Mouse (Mus musculus) limb, embryonic 11.5 days (tissue): ENCODE data around the gene Fam160a1. TPM values are rescaled to one million over a fixed set of nuclear protein-coding genes. Genes with fewer than 3 reads are reported as not detected.

ENCODE experiments used
- ATAC-seq: fragments of 200-750 bp; cut with Nextera tagmentation; 2 replicates; pipeline ENCODE4 v1.8.0; 2017; ENCODE audit warnings: low read depth; ENCODE audit not compliant: insufficient number of reproducible peaks, low FRiP score, low TSS enrichment
- DNase-seq: peaks from one replicate; pipeline ENCODE4 v3.0.0-alpha.2; 2015; ENCODE audit warnings: low spot score
- H3K27ac ChIP-seq: fragments of 300-500 bp; sonication (generic); replicated peaks from 2 replicates; pipeline ENCODE4 v1.5.1; 2014; ENCODE audit warnings: low read depth, mild to moderate bottlenecking, low read length
- H3K27me3 ChIP-seq: fragments of 300-500 bp; sonication (generic); 2 replicates; pipeline ENCODE4 v1.6.1; 2014; ENCODE audit warnings: mild to moderate bottlenecking, low read length, mixed read lengths; ENCODE audit not compliant: control insufficient read depth, insufficient read depth
- H3K36me3 ChIP-seq: fragments of 300-500 bp; sonication (generic); 2 replicates; pipeline ENCODE4 v1.6.1; 2014; ENCODE audit warnings: mild to moderate bottlenecking, low read length, moderate library complexity, mixed read lengths; ENCODE audit not compliant: control insufficient read depth, insufficient read depth
- H3K4me1 ChIP-seq: fragments of 300-500 bp; sonication (generic); 2 replicates; pipeline ENCODE4 v1.6.1; 2014; ENCODE audit warnings: low read length, mixed read lengths; ENCODE audit not compliant: control insufficient read depth, insufficient read depth
- H3K4me2 ChIP-seq: fragments of 300-500 bp; sonication (generic); 2 replicates; pipeline ENCODE4 v1.6.1; 2014; ENCODE audit warnings: low read depth, mild to moderate bottlenecking, moderate library complexity; ENCODE audit not compliant: severe bottlenecking
- H3K4me3 ChIP-seq: fragments of 300-500 bp; sonication (generic); 2 replicates; pipeline ENCODE4 v1.5.1; 2014; ENCODE audit warnings: low read depth, low read length
- H3K9ac ChIP-seq: fragments of 300-500 bp; sonication (generic); 2 replicates; pipeline ENCODE4 v1.6.1; 2014; ENCODE audit warnings: mild to moderate bottlenecking, low read length
- H3K9me3 ChIP-seq: fragments of 300-500 bp; sonication (generic); 2 replicates; pipeline ENCODE4 v1.6.1; 2016; ENCODE audit warnings: low read length; ENCODE audit not compliant: control insufficient read depth
- WGBS: fragments of 180-500 bp; shearing (Covaris S2); extraction: QIAGEN DNeasy Blood & Tissue Kit; methylation state at CpG from one replicate; pipeline ENCODE4 v1.1.7; 2014; 5-methylcytosine and 5-hydroxymethylcytosine counted together
- polyA plus RNA-seq: library from polyadenylated mRNA; unstranded; fragments of >200 nt; fragmentation: Nextera tagmentation; extraction: Ambion mirVana; gene quantifications from 2 replicates; pipeline ENCODE4 v1.2.1, GENCODE M21; 2014

Gene Fam160a1
- polyA plus RNA-seq, 1 experiment from 2014 or later, result 2.1 TPM

DNA sequence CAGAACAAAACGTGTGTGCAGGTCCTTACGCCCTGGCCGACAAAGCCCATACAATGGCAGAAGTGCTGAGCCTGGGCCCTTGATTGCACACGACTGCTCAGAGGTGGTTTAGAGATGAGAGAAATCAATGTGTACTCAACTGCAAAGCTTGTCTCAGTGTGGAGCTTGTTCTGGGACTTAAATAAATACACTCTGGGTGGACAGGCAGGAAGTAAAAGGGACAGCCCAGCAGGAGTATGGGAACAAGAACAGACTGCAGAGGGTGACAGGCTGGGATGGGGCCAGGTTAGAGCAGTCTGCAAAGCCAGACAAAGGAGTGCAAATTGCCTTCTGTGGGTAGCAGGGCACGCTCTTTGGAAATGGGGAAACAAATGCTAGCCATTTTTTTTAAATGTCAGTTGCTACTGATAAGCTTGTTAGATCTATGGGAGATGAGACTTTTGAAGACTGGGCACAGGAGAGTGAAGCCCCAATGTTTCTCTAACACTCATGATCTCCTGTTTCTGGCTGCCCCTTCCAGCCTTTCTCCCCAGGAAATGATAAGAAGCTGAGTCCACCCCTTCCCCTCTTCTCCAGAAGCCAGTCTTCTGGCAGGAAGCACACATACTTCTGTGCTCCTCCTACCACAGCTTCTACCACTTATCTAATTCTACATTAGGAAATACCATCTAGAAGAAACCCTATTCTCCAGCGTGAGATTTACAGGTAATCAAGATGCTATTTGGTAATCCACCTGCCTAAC is 113.8 kb downstream of the Fam160a1 start:
- Histone ChIP-seq H3K9ac (no peak overlapping the region), H3K27ac (no peak overlapping the region), H3K4me3 (no peak overlapping the region), H3K4me1 (no peaks in the 10 kb centered on the region), H3K4me2 (no peak overlapping the region), H3K9me3 (no peaks in the 10 kb centered on the region), H3K36me3 (no peaks in the 10 kb centered on the region), H3K27me3 (no peaks in the 10 kb centered on the region)
- no peak for DNase-seq
- 68% methylated on average over 6 of the region's 6 CpGs for WGBS
- ATAC-seq, result no peak

DNA sequence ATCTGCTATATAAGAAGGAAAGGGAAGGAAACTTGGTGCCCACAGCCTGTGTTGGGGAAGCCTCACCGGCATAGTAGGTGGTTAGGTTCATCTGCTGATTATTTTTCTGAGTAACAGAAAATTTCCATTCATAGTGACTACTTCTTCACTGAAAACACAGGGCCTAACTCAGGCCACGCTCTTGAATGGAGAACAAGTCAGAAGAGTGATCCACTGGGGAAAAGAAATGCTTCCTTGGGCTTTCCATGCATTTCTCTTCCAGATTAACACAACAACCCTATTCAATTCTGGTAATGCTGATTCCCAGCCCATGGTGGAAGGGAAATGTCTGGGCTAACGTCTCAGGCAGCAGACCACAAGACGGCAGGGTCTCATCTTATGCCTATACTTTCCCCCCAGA is 118.6 kb downstream of the Fam160a1 start:
- no peak for DNase-seq
- Histone ChIP-seq H3K27me3 (no peaks in the 10 kb centered on the region), H3K9me3 (no peaks in the 10 kb centered on the region), H3K27ac (no peak overlapping the region), H3K9ac (no peak overlapping the region), H3K4me1 (no peaks in the 10 kb centered on the region), H3K4me3 (no peak overlapping the region), H3K4me2 (no peak overlapping the region), H3K36me3 (no peaks in the 10 kb centered on the region)
- 86% methylated on average over 4 of the region's 4 CpGs for WGBS
- ATAC-seq, result no peak

- DNase-seq (no peak), ATAC-seq (no peak)
- Histone ChIP-seq H3K4me1 (0 out of 2 replicates have a peak, but pooled peaks cover 3% of the 10 kb centered on the region), H3K9me3 (no peaks in the 10 kb centered on the region), H3K27me3 (no peaks in the 10 kb centered on the region), H3K4me2 (no peak overlapping the region), H3K27ac (no peak overlapping the region), H3K9ac (no peak overlapping the region), H3K4me3 (no peak overlapping the region), H3K36me3 (no peaks in the 10 kb centered on the region)
- 87% methylated on average over 3 of the region's 3 CpGs for WGBS
Observed at GRCm38 (mm10) chr3:85695056-85695455, 122.0 kb downstream of the Fam160a1 start.

DNA sequence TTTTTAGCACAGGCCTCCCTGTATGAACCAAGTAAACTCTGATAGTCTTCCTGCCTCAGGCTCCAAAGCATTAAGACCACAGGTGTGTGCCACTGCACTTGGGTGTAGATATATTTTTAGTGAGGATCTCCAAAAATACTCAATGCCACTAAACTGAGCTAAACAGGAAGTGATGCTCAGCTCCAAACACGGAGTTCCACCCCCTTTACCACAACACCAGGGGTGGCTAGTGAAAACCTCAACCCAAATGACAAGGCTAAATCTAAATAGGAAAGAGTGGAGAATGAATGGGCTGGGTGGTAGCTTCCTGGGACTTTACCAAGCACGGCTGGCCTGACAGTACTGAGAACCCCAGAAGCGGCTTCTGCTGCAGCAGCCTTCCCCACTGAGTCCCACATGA is 124.1 kb downstream of the Fam160a1 start:
- ATAC-seq (no peak), DNase-seq (no peak)
- H3K36me3 ChIP-seq, result no peaks in the 10 kb centered on the region
- H3K4me3 ChIP-seq, result no peak overlapping the region
- H3K4me2 ChIP-seq, result no peak overlapping the region
- H3K9me3 ChIP-seq, result no peaks in the 10 kb centered on the region
- no peak overlapping the region for H3K9ac ChIP-seq
- WGBS, result 51% methylated on average over 3 of the region's 3 CpGs
- H3K27ac ChIP-seq, result no peak overlapping the region
- no peaks in the 10 kb centered on the region for H3K27me3 ChIP-seq
- 0 out of 2 replicates have a peak, but pooled peaks cover 3% of the 10 kb centered on the region for H3K4me1 ChIP-seq

DNA sequence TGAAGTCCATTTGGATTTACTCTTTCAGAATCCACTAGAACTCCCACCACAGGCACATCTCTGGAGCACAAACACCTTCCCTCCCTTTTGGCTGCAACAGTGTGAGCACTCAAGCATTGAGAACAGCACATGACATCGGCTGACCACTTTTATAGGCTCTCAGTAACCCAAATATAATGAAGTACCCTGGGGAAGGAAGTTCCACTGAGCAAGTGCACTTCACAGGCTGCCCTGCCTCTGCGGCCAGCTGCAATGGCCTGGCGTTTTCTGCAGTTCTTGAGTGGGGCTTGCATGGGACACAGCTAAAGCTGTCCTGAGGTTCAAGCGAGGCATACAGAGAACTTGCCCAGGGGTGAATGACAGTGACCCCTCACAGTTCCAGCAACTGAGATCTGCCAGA is 126.0 kb downstream of the Fam160a1 start:
- 68% methylated on average over 4 of the region's 4 CpGs for WGBS
- Histone ChIP-seq H3K4me3 (no peak overlapping the region), H3K4me2 (no peak overlapping the region), H3K9me3 (no peaks in the 10 kb centered on the region), H3K27ac (no peak overlapping the region), H3K9ac (no peak overlapping the region), H3K27me3 (no peaks in the 10 kb centered on the region), H3K36me3 (no peaks in the 10 kb centered on the region), H3K4me1 (0 out of 2 replicates have a peak, but pooled peaks cover 3% of the 10 kb centered on the region)
- no peak for DNase-seq
- no peak for ATAC-seq

DNA sequence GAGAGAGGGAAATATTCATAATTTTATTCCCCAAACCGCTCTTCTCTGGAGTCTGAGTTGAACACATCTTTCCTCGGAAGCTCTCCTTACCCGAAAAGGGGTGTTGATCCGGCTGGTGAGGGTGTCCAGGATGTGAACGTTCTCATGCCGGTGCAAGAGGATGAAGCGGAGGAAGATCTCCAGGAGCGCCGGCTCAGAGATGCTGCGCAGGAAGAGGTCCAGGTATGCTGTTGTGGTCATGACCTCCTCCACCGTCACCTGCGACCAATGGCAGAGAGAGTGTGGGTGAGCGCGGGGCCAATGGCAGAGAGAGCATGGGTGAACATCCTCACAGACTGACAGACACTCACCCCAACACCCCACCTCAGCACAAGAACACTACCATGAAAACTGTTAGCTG is 128.8 kb downstream of the Fam160a1 start:
- no peak for DNase-seq
- Histone ChIP-seq H3K9ac (no peak overlapping the region), H3K4me1 (0 out of 2 replicates have a peak, but pooled peaks cover 3% of the 10 kb centered on the region), H3K9me3 (no peaks in the 10 kb centered on the region), H3K4me3 (no peak overlapping the region), H3K27me3 (no peaks in the 10 kb centered on the region), H3K36me3 (no peaks in the 10 kb centered on the region), H3K4me2 (no peak overlapping the region), H3K27ac (no peak overlapping the region)
- ATAC-seq, result no peak
- 94% methylated on average over 14 of the region's 14 CpGs for WGBS

DNA sequence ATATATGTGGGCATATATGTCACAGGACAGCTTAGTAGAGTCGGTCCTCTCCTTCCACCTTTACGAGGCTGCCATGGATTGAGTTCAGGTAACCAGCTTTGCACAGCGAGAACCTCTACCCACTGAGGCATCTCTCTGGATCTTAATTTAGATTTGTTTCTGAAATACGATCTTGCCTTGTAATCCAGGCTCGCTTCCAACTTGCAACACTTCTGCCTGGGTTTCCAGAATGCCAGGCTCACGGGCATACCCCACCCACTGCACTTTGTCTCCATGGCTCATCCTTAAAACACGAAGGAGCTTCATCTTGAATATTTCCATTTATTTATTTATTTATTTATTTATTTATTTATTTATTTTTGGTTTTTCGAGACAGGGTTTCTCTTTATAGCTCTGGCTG is 131.8 kb downstream of the Fam160a1 start:
- Histone ChIP-seq H3K4me2 (no peak overlapping the region), H3K4me3 (no peak overlapping the region), H3K36me3 (no peaks in the 10 kb centered on the region), H3K4me1 (no peaks in the 10 kb centered on the region), H3K27me3 (no peaks in the 10 kb centered on the region), H3K27ac (no peak overlapping the region), H3K9ac (no peak overlapping the region), H3K9me3 (no peaks in the 10 kb centered on the region)
- DNase-seq (no peak), ATAC-seq (no peak)
- whole genome bisulfite sequencing, result 87% methylated on average over 8 of the region's 8 CpGs

DNA sequence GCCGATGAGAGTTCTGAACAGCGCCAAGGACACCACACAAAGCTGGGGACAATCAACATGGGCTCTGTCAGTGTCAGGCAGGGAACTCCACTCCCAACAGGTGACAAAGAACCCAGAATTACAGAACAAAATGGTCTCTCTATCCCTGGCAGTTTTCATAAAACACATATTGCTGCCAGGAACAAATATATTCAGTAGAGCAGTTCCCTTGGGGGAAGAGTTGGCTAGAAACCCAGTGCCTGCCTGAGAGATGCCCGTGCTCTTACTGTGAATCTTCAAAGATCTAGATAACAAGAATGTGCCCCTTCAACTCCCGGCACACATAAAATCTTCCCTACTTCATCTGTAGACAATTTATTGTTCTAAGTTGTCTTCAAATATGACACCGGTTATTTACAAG is 133.5 kb downstream of the Fam160a1 start:
- no peaks in the 10 kb centered on the region for H3K36me3 ChIP-seq

DNA sequence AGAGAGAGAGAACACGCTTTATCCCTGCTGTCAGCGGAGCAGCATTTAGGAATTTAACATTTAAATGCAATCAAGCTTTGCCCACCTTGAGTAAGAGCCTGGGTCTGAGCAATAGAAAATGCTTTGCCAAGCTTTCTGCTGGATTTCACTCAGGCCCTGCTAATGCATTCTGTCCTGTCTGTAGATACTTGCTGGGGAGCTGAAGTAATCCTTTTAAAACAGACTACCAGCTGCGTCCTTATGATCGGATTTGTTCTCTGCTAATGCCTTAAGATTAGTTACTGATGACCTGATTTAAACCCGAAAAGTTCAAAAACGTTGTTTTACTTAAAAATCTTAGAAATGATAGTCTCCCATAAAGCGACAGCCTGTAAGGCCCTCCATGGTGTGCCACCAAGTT is 136.0 kb downstream of the Fam160a1 start:
- Histone ChIP-seq H3K36me3 (no peaks in the 10 kb centered on the region), H3K27ac (no peak overlapping the region), H3K9me3 (no peaks in the 10 kb centered on the region), H3K27me3 (no peaks in the 10 kb centered on the region), H3K4me1 (no peaks in the 10 kb centered on the region), H3K4me2 (no peak overlapping the region), H3K9ac (no peak overlapping the region), H3K4me3 (no peak overlapping the region)
- no peak for ATAC-seq
- WGBS, result 88% methylated on average over 7 of the region's 7 CpGs
- no peak for DNase-seq

More for the DNA sequence above, 133.5 kb downstream of the Fam160a1 start:
- H3K4me3 ChIP-seq, result no peak overlapping the region
- H3K27ac ChIP-seq, result no peak overlapping the region
- no peak overlapping the region for H3K9ac ChIP-seq
- no peaks in the 10 kb centered on the region for H3K27me3 ChIP-seq
- H3K4me1 ChIP-seq, result no peaks in the 10 kb centered on the region
- H3K9me3 ChIP-seq, result no peaks in the 10 kb centered on the region
- H3K4me2 ChIP-seq, result no peak overlapping the region
- no peak for ATAC-seq
- no peak for DNase-seq
- WGBS, result 92% methylated on average over 5 of the region's 5 CpGs
